ENCODE assay signal across 8 mouse cellular contexts in the genomic region with DNA sequence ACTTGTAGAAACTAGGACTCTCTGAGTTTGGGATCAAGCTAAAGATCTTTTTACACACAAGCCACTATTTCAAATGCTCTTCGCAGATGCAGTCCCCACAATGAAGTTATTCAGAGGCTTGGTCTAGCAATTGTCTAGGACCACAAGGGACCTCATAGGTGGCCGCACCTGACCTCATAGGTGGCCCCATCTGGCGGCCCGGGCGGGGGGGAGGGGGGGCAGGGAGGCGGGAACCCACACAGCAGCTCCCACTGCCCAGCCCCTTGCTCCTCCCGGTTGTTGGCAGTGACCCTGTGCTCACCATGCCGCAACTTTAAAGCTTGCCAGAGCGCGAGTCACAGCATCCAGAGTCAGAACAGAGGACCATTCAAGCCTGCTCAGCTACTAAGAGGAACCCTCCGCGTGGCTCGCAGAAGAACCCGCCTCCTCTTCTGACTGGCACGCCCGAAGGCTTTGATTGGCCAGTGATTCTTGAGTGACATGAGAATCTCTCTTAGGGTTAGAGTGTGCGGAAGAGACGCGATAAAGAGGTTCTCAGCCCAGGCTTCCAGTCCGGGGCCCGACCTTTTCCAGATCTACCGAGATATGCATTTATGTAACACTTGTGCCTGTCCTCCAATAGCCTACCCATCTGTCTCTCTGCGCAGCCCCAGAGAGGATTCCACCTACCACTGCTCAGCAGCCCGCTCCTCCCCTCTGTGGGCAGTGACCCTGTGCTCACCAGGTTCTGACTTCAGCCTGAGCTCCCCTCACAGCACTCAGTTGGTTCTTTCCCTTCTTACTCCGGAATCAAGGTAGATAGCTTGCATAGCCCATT. TPM values are rescaled to one million over a fixed set of nuclear protein-coding genes. Genes with fewer than 3 reads are reported as not detected.
DNase-seq lines count a peak whose midpoint lies in the region; ATAC-seq and TF ChIP-seq lines count a peak whose summit lies in the region.

Gene Gm35315, minus strand, starts transcription at position 391 of the 817 bp plus-strand sequence.

- peak within 1 kb of the TSS; percentile 42 for H3K4me3 ChIP-seq in hindbrain, embryonic 12.5 days

- H3K4me1 ChIP-seq in hindbrain, embryonic 12.5 days: peaks cover 8% of the 10 kb centered on the region

- CTCF ChIA-PET in Patski (lab: Charles Lee): no interaction called here

- POLR2A ChIA-PET in Patski (lab: Charles Lee): interaction anchor here (1.5 to 1.6 kb wide), 2 partner anchors 10 to 13 kb away, joined by 3 to 5 read pairs; no protein-coding TSS in a partner anchor

- peak within 1 kb of the TSS; percentile 61; the same call in 1 of the 2 replicates for H3K27ac ChIP-seq in hindbrain, embryonic 12.5 days

- H3K9me3 ChIP-seq in hindbrain, embryonic 12.5 days (replicated peaks): no peaks in the 10 kb centered on the region

- peak within 1 kb of the TSS; percentile 63 for H3K4me2 ChIP-seq in hindbrain, embryonic 12.5 days (replicated peaks)

- no peak for DNase-seq in Patski (ENCODE audit: low read depth, low spot score)
- DNase-seq in cerebellum, adult 9-11 months: peak; percentile 93
- DNase-seq in frontal cortex, postnatal 10 days (ENCODE audit: low spot score in 2 of 2): peak; percentile 82 to 86
- peak; percentile 83 to 86 for DNase-seq in layer of hippocampus, postnatal 10 days (ENCODE audit: low spot score in 2 of 2)
- DNase-seq in lung, postnatal 10 days: peak; percentile 93
- peak; percentile 70 for DNase-seq in retina, adult 2 months (ENCODE audit: low read depth, low spot score)
- DNase-seq in thymus, postnatal 25 days: peak; percentile 90

- H3K27me3 ChIP-seq in Patski: no peaks in the 10 kb centered on the region
- no peaks in the 10 kb centered on the region for H3K27me3 ChIP-seq in hindbrain, embryonic 12.5 days

- peak within 1 kb of the TSS; percentile 60 for H3K9ac ChIP-seq in hindbrain, embryonic 12.5 days

- peak; percentile 98 for ATAC-seq in Patski
- ATAC-seq in hindbrain, embryonic 12.5 days (ENCODE audit: low FRiP score): peak; percentile 98

- no peak for TF ChIP-seq CTCF in Patski (IDR thresholded peaks at IDR 0.05)

- H3K36me3 ChIP-seq in hindbrain, embryonic 12.5 days: no peaks in the 10 kb centered on the region

- in situ Hi-C loops in Patski (cut with MboI; ENCODE audit: low pct_unique_long_range_greater_than_20kb): no loop called here

- WGBS in hindbrain, embryonic 12.5 days: 1% methylated on average over 25 of the region's 25 CpGs

RNA-seq across cellular contexts. Expression of gene Gm35315, which starts in this region (rescaled TPM):
- polyA plus RNA-seq in Patski (2021): 0.64 TPM
- 1.0 and 1.1 TPM in 2 replicates for polyA plus RNA-seq in hindbrain, embryonic 12.5 days (2016; fragmentation: Nextera tagmentation; extraction: Ambion mirVana)
- under 1 TPM; 0.73 to 0.89 TPM for total RNA-seq in layer of hippocampus, postnatal 10 days (2021)

Comparison
In these comparisons a context has a peak if more than half of its experiments do, and no peak if none do; other contexts are left out.
1. Peak in ATAC-seq in Patski; RNA of the gene not detected or under 1 TPM.
2. Peak in DNase-seq in layer of hippocampus, postnatal 10 days; RNA of the gene not detected or under 1 TPM.